Mouse (Mus musculus): ENCODE measurements around the gene Gp9. TPM values are rescaled to one million over a fixed set of nuclear protein-coding genes. Genes with fewer than 3 reads are reported as not detected.
"Not testable (repeated sequence)": the region's sequence is repeated elsewhere in the genome, so short reads cannot be mapped to it uniquely, and the experiment has no call there.

Gene Gp9
- polyA plus RNA-seq, 1 experiment from 2014 or later = 1.5 TPM

GRCm38 (mm10) chr6:87763376-87764280 is 14.2 kb upstream of the Gp9 start:
- Histone ChIP-seq H3K36me3 (ENCODE audit: control insufficient read depth, insufficient read depth, low read length) (no peaks in the 10 kb centered on the region), H3K4me2 (ENCODE audit: low read depth, low read length) (no peak overlapping the region), H3K9me3 (ENCODE audit: control insufficient read depth, low read length) (no peaks in the 10 kb centered on the region), H3K4me3 (ENCODE audit: low read length) (no peak overlapping the region), H3K9ac (ENCODE audit: low read depth, low read length) (no peak overlapping the region), H3K4me1 (ENCODE audit: control insufficient read depth, insufficient read depth, low read length) (no peaks in the 10 kb centered on the region), H3K27me3 (replicated peaks; ENCODE audit: control insufficient read depth, insufficient read depth, low read length) (no peaks in the 10 kb centered on the region), H3K27ac (ENCODE audit: low read length) (no peak overlapping the region)
- 68% methylated on average over 4 of the region's 4 CpGs for WGBS
- ATAC-seq = peak; percentile 65; the same call in 1 of the 2 replicates

- not testable (repeated sequence) for H3K4me3 ChIP-seq (ENCODE audit: low read length); H3K27me3 ChIP-seq (replicated peaks; ENCODE audit: control insufficient read depth, insufficient read depth, low read length); H3K27ac ChIP-seq (ENCODE audit: low read length); ATAC-seq; H3K4me2 ChIP-seq (ENCODE audit: low read depth, low read length); H3K4me1 ChIP-seq (ENCODE audit: control insufficient read depth, insufficient read depth, low read length); H3K36me3 ChIP-seq (ENCODE audit: control insufficient read depth, insufficient read depth, low read length); H3K9ac ChIP-seq (ENCODE audit: low read depth, low read length); H3K9me3 ChIP-seq (ENCODE audit: control insufficient read depth, low read length)
- 98% methylated on average over 2 of the region's 2 CpGs for WGBS
Measured at GRCm38 (mm10) chr6:87764296-87764695, 13.6 kb upstream of the Gp9 start.

DNA sequence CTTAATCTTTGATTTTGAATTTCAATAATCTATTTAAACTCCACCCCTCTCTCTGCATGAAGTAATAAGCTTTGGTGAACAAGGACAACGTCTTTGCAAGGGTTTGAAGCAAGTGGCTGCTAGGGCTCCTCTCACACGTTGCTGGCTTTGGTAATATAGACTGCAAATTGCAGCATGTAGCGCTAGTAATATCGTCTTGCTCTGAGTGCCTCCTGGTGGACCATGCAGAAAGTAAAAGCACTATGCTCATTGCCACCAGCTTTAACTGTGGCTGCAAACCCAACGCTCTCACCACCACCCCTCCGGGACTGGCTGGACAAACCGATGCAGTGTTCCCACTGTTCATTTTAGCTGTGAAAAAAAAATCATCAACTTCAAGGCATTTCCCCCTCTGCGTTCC is 7.2 kb upstream of the Gp9 start:
- Histone ChIP-seq H3K27me3 (replicated peaks; ENCODE audit: control insufficient read depth, insufficient read depth, low read length) (no peaks in the 10 kb centered on the region), H3K36me3 (ENCODE audit: control insufficient read depth, insufficient read depth, low read length) (no peaks in the 10 kb centered on the region), H3K9me3 (ENCODE audit: control insufficient read depth, low read length) (no peaks in the 10 kb centered on the region), H3K9ac (ENCODE audit: low read depth, low read length) (no peak overlapping the region), H3K4me2 (ENCODE audit: low read depth, low read length) (no peak overlapping the region), H3K4me1 (ENCODE audit: control insufficient read depth, insufficient read depth, low read length) (no peaks in the 10 kb centered on the region), H3K4me3 (ENCODE audit: low read length) (no peak overlapping the region), H3K27ac (ENCODE audit: low read length) (no peak overlapping the region)
- no peak; the same call in 1 of the 2 replicates for ATAC-seq
- 51% methylated on average over 8 of the region's 8 CpGs for WGBS

DNA sequence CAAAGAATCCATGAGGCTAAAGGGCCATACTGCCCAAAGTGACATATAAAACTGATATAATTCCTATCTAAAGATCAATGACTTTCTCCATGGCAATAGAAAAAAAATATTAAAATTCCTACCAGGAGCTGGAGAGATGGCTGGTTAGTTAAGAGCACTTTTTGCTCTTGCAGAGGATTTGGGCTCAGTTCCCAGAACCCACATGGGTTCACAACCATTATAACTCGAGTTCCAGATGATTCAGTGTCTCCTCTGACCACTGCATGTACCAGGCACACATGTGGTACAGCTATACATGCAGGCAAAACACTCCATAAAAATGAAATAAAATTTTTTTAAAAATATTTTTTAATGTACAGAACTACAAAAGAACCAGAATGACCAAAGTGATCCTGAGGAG is 3.4 kb upstream of the Gp9 start:
- no peaks in the 10 kb centered on the region for H3K27me3 ChIP-seq (replicated peaks; ENCODE audit: control insufficient read depth, insufficient read depth, low read length)
- no peak overlapping the region for H3K4me2 ChIP-seq (ENCODE audit: low read depth, low read length)
- no peak overlapping the region for H3K9ac ChIP-seq (ENCODE audit: low read depth, low read length)
- no peak overlapping the region for H3K27ac ChIP-seq (ENCODE audit: low read length)
- H3K4me3 ChIP-seq (ENCODE audit: low read length) = no peak overlapping the region
- ATAC-seq = no peak
- no peaks in the 10 kb centered on the region for H3K9me3 ChIP-seq (ENCODE audit: control insufficient read depth, low read length)
- H3K4me1 ChIP-seq (ENCODE audit: control insufficient read depth, insufficient read depth, low read length) = peaks cover 17% of the 10 kb centered on the region
- no peaks in the 10 kb centered on the region for H3K36me3 ChIP-seq (ENCODE audit: control insufficient read depth, insufficient read depth, low read length)
- WGBS = 46% methylated on average over 1 of the region's 1 CpGs

GRCm38 (mm10) chr6:87774909-87775308 is 3.0 kb upstream of the Gp9 start:
- peaks cover 17% of the 10 kb centered on the region for H3K4me1 ChIP-seq (ENCODE audit: control insufficient read depth, insufficient read depth, low read length)

DNA sequence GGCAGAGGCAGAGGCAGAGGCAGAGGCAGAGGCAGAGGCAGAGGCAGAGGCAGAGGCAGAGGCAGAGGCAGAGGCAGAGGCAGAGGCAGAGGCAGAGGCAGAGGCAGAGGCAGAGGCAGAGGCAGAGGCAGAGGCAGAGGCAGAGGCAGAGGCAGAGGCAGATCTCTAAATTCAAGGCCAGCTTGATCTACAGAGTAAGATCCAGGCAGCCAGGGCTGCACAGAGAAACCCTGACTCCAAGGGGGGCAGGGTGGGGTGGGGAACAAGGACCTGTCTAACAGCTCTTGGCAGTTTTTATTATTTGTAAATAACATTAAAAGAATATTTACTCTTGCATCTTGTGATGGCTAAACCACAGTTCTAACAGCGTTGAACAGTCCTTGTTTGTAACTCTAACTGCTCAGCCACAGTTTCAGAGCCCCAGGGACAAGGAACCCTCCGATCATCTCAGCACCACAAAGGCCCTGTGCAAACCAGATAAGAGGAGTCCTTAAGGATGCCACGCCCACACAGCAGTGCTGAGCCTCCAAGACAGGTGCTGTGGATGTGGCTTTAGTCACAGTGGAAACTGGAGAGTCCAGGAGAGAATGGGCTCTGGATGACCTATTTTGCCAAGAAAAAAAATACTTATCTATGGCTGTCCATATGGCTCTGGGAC is 2.2 kb upstream of the Gp9 start:
- no peak overlapping the region for H3K4me2 ChIP-seq (ENCODE audit: low read depth, low read length)
- peak; percentile 52 for ATAC-seq
- no peak overlapping the region for H3K27ac ChIP-seq (ENCODE audit: low read length)
- H3K4me1 ChIP-seq (ENCODE audit: control insufficient read depth, insufficient read depth, low read length) = peaks cover 17% of the 10 kb centered on the region
- H3K36me3 ChIP-seq (ENCODE audit: control insufficient read depth, insufficient read depth, low read length) = no peaks in the 10 kb centered on the region
- H3K27me3 ChIP-seq (replicated peaks; ENCODE audit: control insufficient read depth, insufficient read depth, low read length) = no peaks in the 10 kb centered on the region
- H3K9me3 ChIP-seq (ENCODE audit: control insufficient read depth, low read length) = no peaks in the 10 kb centered on the region
- H3K4me3 ChIP-seq (ENCODE audit: low read length) = no peak overlapping the region
- WGBS = 56% methylated on average over 3 of the region's 3 CpGs
- H3K9ac ChIP-seq (ENCODE audit: low read depth, low read length) = no peak overlapping the region

More at GRCm38 (mm10) chr6:87774909-87775308, 3.0 kb upstream of the Gp9 start:
- Histone ChIP-seq H3K9ac (ENCODE audit: low read depth, low read length) (no peak overlapping the region), H3K27ac (ENCODE audit: low read length) (no peak overlapping the region), H3K36me3 (ENCODE audit: control insufficient read depth, insufficient read depth, low read length) (no peaks in the 10 kb centered on the region), H3K9me3 (ENCODE audit: control insufficient read depth, low read length) (no peaks in the 10 kb centered on the region), H3K27me3 (replicated peaks; ENCODE audit: control insufficient read depth, insufficient read depth, low read length) (no peaks in the 10 kb centered on the region), H3K4me2 (ENCODE audit: low read depth, low read length) (no peak overlapping the region), H3K4me3 (ENCODE audit: low read length) (no peak overlapping the region)
- ATAC-seq = no peak
- 73% methylated on average over 9 of the region's 9 CpGs for WGBS

DNA sequence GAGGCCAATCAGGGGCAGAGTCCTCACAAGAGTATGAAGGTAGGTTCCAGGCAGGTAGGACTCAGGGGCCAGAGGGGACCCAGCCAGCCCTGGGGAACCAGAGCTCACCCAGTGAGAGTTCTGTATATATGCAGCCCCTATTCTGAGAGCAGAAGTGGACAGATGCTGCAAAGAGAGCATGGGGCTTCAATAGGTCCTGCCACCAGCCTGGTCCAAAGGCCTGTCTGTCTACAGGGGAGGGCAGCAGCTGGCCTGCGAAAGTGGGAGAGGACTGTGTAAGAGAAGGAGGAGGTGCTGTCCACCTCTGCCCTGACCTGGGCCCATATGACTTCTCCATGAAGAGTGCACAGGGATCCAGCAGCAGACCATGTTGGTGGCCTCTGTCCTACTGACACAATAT is 1.2 kb upstream of the Gp9 start:
- Histone ChIP-seq H3K27me3 (replicated peaks; ENCODE audit: control insufficient read depth, insufficient read depth, low read length) (no peaks in the 10 kb centered on the region), H3K27ac (ENCODE audit: low read length) (no peak overlapping the region), H3K4me3 (ENCODE audit: low read length) (no peak overlapping the region), H3K4me2 (ENCODE audit: low read depth, low read length) (no peak overlapping the region), H3K9ac (ENCODE audit: low read depth, low read length) (no peak overlapping the region), H3K9me3 (ENCODE audit: control insufficient read depth, low read length) (no peaks in the 10 kb centered on the region), H3K4me1 (ENCODE audit: control insufficient read depth, insufficient read depth, low read length) (peaks cover 17% of the 10 kb centered on the region), H3K36me3 (ENCODE audit: control insufficient read depth, insufficient read depth, low read length) (no peaks in the 10 kb centered on the region)
- no peak for ATAC-seq
- 75% methylated on average over 1 of the region's 1 CpGs for WGBS

- Histone ChIP-seq H3K27me3 (replicated peaks; ENCODE audit: control insufficient read depth, insufficient read depth, low read length) (no peaks in the 10 kb centered on the region), H3K36me3 (ENCODE audit: control insufficient read depth, insufficient read depth, low read length) (no peaks in the 10 kb centered on the region), H3K9me3 (ENCODE audit: control insufficient read depth, low read length) (no peaks in the 10 kb centered on the region), H3K4me3 (ENCODE audit: low read length) (no peak overlapping the region), H3K4me1 (ENCODE audit: control insufficient read depth, insufficient read depth, low read length) (peaks cover 17% of the 10 kb centered on the region), H3K27ac (ENCODE audit: low read length) (peak overlapping the region; percentile 18; the same call in 1 of the 2 replicates), H3K9ac (ENCODE audit: low read depth, low read length) (peak overlapping the region; percentile 29; the same call in 1 of the 2 replicates), H3K4me2 (ENCODE audit: low read depth, low read length) (no peak overlapping the region)
- 69% methylated on average over 11 of the region's 11 CpGs for WGBS
- peak; percentile 32 for ATAC-seq
Measured at GRCm38 (mm10) chr6:87778294-87779173, 662 bp downstream of the Gp9 start.
